7 mouse cellular contexts compared by ENCODE assay signal in the genomic region with DNA sequence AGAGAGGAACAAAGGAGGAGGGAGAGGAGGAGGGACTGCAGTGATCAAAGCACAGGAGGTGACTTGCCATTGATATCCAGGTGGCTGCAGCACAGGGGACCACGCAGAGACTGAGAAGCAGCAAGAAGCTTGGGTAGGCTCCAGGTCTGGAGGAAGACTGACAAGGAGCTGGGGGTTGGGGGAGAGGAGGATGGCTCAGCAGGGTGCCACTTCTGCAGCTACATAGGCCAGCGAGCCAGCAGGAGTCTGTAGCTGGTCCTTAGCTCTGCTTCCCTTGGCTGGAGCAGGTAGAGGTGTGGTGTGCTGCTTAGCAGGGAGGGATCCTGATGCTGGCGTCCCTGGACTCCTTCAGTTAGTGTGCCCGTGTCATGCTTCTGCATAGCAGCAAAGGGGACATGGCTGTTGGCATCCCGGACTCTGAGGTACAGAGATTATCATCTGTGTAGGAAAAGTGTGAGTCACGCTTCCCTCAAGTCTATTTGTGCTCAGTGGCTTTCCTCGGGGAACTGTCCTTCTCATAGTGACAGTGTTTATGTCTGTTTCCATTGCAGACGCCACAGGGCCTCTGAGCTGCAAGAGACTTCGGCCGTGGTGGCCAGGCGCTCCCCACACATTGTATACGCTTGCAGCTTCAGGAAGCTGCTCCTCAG. TPM values are rescaled to one million over a fixed set of nuclear protein-coding genes. Genes with fewer than 3 reads are reported as not detected.
DNase-seq lines count a peak whose midpoint lies in the region; ATAC-seq lines count a peak whose summit lies in the region.

No protein-coding gene starts in this region.

- DNase-seq in brain, adult 2 months (ENCODE audit: low read depth, low spot score) = peak; percentile 91
- DNase-seq in cerebellum, adult 9-10 months = peak; percentile 81
- peak; percentile 88 for DNase-seq in lung, postnatal 36 days
- no peak for DNase-seq in Muller cell, postnatal 12 days (ENCODE audit: inconsistent ontology term)
- DNase-seq in gastrocnemius, postnatal 10 days = no peak
- no peak for DNase-seq in gastrocnemius, postnatal 36 days

- ATAC-seq in hindbrain, embryonic 15.5 days (ENCODE audit: low FRiP score, low read depth) = peak; percentile 49; the same call in 1 of the 2 replicates

- WGBS in hindbrain, embryonic 15.5 days = 50% methylated on average over 12 of the region's 12 CpGs

- no peaks in the 10 kb centered on the region for H3K27me3 ChIP-seq in hindbrain, embryonic 15.5 days

- intact Hi-C loops in gastrocnemius, postnatal 36 days (cut with DNase I) = no loop called here

- no peaks in the 10 kb centered on the region for H3K36me3 ChIP-seq in hindbrain, embryonic 15.5 days

- 0 out of 2 replicates have a peak overlapping the region, but pooled peaks have one; percentile 12 for H3K4me2 ChIP-seq in hindbrain, embryonic 15.5 days

- no peak overlapping the region for H3K9ac ChIP-seq in hindbrain, embryonic 15.5 days

- H3K27ac ChIP-seq in hindbrain, embryonic 15.5 days (replicated peaks) = peak overlapping the region; percentile 76

- peaks cover 22% of the 10 kb centered on the region for H3K4me1 ChIP-seq in hindbrain, embryonic 15.5 days (replicated peaks)

- no peak overlapping the region for H3K4me3 ChIP-seq in hindbrain, embryonic 15.5 days

- H3K9me3 ChIP-seq in hindbrain, embryonic 15.5 days = no peaks in the 10 kb centered on the region

RNA-seq across cellular contexts. Expression of a gene that starts 30.8 kb away (rescaled TPM):
- 30.9 and 36.8 TPM in 2 replicates for polyA plus RNA-seq in hindbrain, embryonic 15.5 days (2015; fragmentation: Nextera tagmentation; extraction: Ambion mirVana)
- total RNA-seq in gastrocnemius, postnatal 10 days (2021) = 10 to 100 TPM in 1 of 2 experiments, 1 to 10 TPM in 1; 9.3 to 11.2 TPM
- 10 to 100 TPM; 29.0 to 41.6 TPM for total RNA-seq in gastrocnemius, postnatal 36 days (2021)

RNA-seq across cellular contexts. Expression of a gene that starts 32.5 kb away (rescaled TPM):
- 1.5 and 2.2 TPM in 2 replicates for polyA plus RNA-seq in hindbrain, embryonic 15.5 days (2015; fragmentation: Nextera tagmentation; extraction: Ambion mirVana)
- not detected for total RNA-seq in gastrocnemius, postnatal 10 days (2021)
- not detected for total RNA-seq in gastrocnemius, postnatal 36 days (2021)

RNA-seq across cellular contexts. Expression of a gene that starts 43.5 kb away (rescaled TPM):
- 28.8 and 30.7 TPM in 2 replicates for polyA plus RNA-seq in hindbrain, embryonic 15.5 days (2015; fragmentation: Nextera tagmentation; extraction: Ambion mirVana)
- 10 to 100 TPM; 23.1 to 24.5 TPM for total RNA-seq in gastrocnemius, postnatal 10 days (2021)
- total RNA-seq in gastrocnemius, postnatal 36 days (2021) = 10 to 100 TPM; 21.9 to 28.4 TPM

Comparison
In these comparisons a context has a peak if more than half of its experiments do, and no peak if none do; other contexts are left out.
1. DNase-seq: peak in brain, adult 2 months (single experiment), cerebellum, adult 9-10 months (single experiment) and lung, postnatal 36 days (single experiment); none in Muller cell, postnatal 12 days (single experiment), gastrocnemius, postnatal 10 days (single experiment) and gastrocnemius, postnatal 36 days (0 of 2).